Mouse (Mus musculus): ENCODE results near the gene Runx2.

Runx2 gene

GRCm38 (mm10) chr17:44660121-44660806 is 154.3 kb downstream of the Runx2 start:
- no peak for DNase-seq (ENCODE audit: low spot score)

DNA sequence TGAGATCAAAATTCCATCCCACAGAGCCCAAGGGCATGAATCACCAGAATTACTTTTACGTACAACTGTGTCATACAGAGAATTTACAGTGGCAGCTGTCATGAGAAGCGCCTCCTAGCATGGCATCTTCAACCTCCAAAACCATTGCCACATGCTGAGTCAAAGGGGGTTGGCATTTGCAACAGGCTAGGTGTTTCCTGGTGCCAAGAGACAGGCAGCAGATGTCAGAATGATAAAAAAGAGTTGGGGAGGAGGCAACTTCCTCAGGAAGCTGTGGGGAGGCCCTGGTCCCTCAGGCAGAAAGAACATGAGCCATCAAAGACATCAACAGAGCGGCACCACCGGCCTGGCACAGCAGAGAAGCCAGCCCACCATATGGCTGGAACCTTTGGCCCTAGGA is 160.1 kb downstream of the Runx2 start:
- DNase-seq (ENCODE audit: low spot score): no peak

DNA sequence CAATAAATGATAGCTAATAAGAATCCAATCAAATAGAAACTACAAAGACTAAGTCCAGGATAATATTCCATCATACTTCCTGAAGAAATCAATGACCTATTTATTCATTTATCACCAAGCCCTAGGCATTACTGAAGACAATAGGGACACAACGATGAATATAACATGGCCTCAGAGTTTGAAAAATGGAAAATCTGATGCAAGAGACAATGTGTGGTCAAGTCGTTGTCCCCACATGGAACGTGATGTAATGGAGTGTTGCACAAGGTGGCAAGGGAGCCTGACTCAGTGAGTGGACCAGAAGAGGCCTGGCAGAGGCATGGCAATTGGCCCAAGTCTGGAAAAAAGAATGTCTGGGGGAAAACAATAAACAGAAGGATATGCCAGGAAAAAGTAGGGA is 161.5 kb downstream of the Runx2 start:
- DNase-seq (ENCODE audit: low spot score): no peak

DNA sequence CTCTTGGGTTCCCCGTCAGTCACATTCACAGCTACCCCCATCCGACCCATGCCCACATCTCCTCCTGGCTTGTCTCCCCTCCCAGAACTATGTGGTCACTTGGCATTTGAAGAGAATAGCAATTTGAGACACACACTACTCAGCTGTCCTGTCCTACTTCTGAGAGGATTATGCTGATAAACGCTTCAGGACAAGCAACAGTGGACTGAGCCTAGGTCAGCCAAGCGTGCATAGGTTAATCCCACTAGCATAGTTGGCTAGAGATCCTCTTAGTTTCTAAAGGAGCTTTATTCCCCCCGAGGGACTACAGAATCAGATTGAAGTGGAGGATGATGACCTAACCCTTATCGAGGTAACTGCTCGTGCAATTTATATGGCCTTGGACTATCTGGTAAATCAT is 162.5 kb downstream of the Runx2 start:
- no peak for DNase-seq (ENCODE audit: low spot score)

- no peak for DNase-seq (ENCODE audit: low spot score)
These were observed 163.0 kb downstream of the Runx2 start for GRCm38 (mm10) chr17:44651613-44652012.

- no peak for DNase-seq (ENCODE audit: low spot score)
These were observed 164.2 kb downstream of the Runx2 start for GRCm38 (mm10) chr17:44650431-44650830.

DNA sequence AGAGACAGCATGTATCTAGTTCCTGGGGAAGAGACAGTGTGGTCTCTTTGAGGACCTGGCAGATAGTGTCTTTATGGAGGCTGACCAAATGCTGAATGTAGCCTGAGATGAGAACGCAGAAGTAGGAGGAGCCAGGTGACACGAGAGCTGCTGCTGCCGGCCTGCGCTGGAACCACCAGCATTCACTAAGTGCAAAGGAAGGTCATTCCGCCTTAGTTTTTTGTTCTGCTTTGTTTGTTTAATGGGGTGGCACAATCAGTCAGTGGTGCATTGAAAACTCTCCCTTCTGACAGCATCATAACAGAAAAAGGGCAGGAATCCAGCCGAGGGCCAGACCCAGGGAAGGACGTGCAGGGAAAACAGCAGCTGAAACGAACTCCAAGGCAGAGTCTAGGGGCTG is 165.5 kb downstream of the Runx2 start:
- DNase-seq (ENCODE audit: low spot score): no peak

DNA sequence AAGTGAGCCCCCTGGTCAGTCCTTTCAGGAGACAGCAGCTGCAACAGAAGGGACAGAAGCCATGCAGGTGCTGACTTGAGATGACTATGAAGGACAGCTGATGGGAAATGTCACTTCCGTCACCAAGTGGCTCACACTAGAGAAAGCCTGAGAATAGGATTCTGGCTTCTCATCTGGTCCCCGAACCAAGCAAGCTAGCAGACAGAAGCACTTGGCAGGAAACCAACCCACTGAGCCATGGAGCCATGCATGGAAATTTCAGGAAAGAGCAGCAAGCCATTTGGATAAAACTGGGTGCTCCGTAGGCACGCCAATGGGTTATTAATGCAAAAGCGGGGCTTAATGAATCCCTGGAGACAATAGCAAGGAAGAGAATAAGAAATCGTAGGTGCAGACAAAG is 166.7 kb downstream of the Runx2 start:
- DNase-seq (ENCODE audit: low spot score): no peak

DNA sequence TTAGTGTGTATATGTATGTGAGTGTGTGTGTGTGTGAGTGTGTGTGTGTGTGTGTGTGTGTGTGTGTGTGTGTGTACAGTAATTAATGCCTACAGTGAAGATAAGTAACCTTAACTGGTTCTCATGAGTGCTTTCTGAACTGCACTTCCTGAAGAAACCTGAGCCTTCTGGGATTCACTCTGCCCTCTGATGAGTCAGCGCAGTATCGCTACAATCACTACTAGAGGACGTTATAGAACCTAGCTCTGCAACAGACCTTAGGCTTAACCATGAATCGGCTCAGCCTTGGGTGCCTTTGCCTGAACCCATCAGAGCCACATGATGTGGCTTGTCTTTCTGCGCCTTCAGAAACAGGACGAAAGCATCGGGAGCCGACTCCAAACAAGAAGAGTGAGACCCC is 169.5 kb downstream of the Runx2 start:
- DNase-seq (ENCODE audit: low spot score): no peak

- no peak for DNase-seq (ENCODE audit: low spot score)
These were observed 171.3 kb downstream of the Runx2 start for GRCm38 (mm10) chr17:44643260-44643659.

DNA sequence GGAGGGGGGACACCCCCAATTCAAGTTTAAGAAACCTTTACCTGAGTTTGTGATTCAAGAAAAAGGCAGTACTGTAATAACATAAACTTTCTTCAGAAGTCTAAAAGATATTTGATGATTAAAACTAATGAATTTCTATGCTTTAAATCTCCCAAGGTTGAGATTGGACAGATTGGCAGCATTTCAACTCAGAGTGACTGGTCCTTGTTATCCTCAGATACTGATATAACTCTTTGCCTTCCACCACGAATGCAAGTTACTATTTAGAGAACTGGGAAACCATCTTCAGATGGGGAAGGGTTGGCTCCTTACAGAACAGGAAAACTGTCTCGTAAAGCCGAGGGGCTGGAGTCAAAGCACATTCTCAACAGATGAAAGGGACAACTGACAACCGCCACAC is 172.5 kb downstream of the Runx2 start:
- no peak for DNase-seq (ENCODE audit: low spot score)

DNA sequence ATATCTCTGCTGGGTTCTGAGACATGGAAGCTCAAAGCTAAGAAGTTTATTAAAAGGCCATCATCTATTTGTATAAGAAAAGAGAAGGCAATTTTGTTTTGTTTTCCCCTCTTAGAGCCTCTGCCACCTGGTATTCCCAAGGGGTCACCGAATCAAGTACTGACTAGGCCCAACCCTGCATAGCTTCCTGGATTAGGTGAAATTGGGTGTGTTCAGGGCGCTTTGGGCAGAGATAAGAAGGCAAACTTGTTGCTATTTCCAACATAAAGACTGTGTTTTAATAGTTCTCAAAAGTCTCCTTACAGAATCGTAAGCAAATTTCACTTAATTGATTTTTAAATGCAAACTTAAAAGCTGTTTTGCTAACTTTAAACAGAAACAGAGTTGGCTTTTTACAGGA is 173.7 kb downstream of the Runx2 start:
- DNase-seq (ENCODE audit: low spot score): no peak

GRCm38 (mm10) chr17:44639446-44639845 is 175.2 kb downstream of the Runx2 start:
- no peak for DNase-seq (ENCODE audit: low spot score)

GRCm38 (mm10) chr17:44637181-44637880 is 177.3 kb downstream of the Runx2 start:
- DNase-seq (ENCODE audit: low spot score): no peak

GRCm38 (mm10) chr17:44634486-44634885 is 180.1 kb downstream of the Runx2 start:
- DNase-seq (ENCODE audit: low spot score): no peak

GRCm38 (mm10) chr17:44633607-44634415 is 180.8 kb downstream of the Runx2 start:
- DNase-seq (ENCODE audit: low spot score): no peak

- no peak for DNase-seq (ENCODE audit: low spot score)
These were observed 181.7 kb downstream of the Runx2 start for GRCm38 (mm10) chr17:44632941-44633340.

DNA sequence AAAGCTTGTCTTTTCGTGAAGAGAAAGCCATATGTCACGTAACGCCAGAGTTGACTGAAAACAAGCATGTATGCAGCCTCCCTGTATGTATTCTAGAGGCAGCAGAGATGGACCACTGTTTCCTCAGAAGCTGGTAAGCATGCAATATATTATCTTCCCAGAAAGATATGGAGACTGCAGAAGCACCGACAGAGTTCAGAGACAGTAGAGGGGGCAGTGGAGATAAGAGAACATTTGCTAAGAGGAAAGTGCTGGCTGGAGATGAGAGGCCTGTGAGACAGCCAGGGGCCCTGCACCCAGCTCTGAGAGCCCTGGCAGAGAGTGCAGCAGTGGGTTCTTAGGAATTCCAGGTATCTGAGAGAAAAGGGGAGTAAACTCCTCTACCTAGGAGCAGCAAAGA is 182.3 kb downstream of the Runx2 start:
- no peak for DNase-seq (ENCODE audit: low spot score)

- no peak for DNase-seq (ENCODE audit: low spot score)
These were observed 183.0 kb downstream of the Runx2 start for GRCm38 (mm10) chr17:44631577-44631976.

- DNase-seq (ENCODE audit: low spot score): no peak
These were observed 187.3 kb downstream of the Runx2 start for GRCm38 (mm10) chr17:44627317-44627716.

- DNase-seq (ENCODE audit: low spot score): no peak
These were observed 190.9 kb downstream of the Runx2 start for GRCm38 (mm10) chr17:44623707-44624106.

DNA sequence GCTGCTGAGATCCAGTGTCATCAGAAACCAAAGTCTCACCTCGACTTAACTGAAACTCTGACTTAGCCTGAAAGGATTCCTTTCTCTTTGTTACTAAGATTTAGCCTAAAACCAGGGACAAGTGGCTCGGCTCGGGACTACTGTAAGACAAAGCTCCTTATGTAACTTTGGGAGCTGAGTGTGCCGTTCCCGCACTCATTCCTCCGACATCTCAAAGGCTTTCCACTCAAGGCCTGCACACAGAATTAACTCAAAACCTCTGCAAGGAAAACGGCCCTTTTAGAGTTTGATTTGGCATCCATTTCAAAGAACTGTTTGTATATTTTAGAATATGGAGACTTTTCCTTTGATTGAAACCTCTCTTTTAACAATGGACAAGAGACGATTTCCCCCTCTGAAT is 191.3 kb downstream of the Runx2 start:
- DNase-seq (ENCODE audit: low spot score): no peak

- no peak for DNase-seq (ENCODE audit: low spot score)
These were observed 194.1 kb downstream of the Runx2 start for GRCm38 (mm10) chr17:44620456-44620855.
